Mouse (Mus musculus) hindbrain, embryonic 13.5 days (tissue): ENCODE measurements around the gene Slc9c1. TPM values are rescaled to one million over a fixed set of nuclear protein-coding genes. Genes with fewer than 3 reads are reported as not detected.

ENCODE experiments used
- ATAC-seq: fragments of 200-750 bp; cut with Nextera tagmentation; 2 replicates; pipeline ENCODE4 v1.8.0; 2017; ENCODE audit warnings: moderate TSS enrichment; ENCODE audit not compliant: low FRiP score
- H3K27ac ChIP-seq: fragments of 300-500 bp; sonication (generic); 2 replicates; pipeline ENCODE4 v1.5.1; 2015; ENCODE audit warnings: inconsistent platforms, mild to moderate bottlenecking, moderate library complexity
- H3K27me3 ChIP-seq: fragments of 300-500 bp; sonication (generic); 2 replicates; pipeline ENCODE4 v1.6.1; 2015; ENCODE audit warnings: mild to moderate bottlenecking, inconsistent platforms
- H3K36me3 ChIP-seq: fragments of 300-500 bp; sonication (generic); 2 replicates; pipeline ENCODE4 v1.6.1; 2015; ENCODE audit warnings: mild to moderate bottlenecking, inconsistent platforms
- H3K4me1 ChIP-seq: fragments of 300-500 bp; sonication (generic); replicated peaks from 2 replicates; pipeline ENCODE4 v1.6.1; 2015; ENCODE audit warnings: inconsistent platforms
- H3K4me2 ChIP-seq: fragments of 300-500 bp; sonication (generic); 2 replicates; pipeline ENCODE4 v1.6.1; 2015; ENCODE audit warnings: inconsistent platforms, mild to moderate bottlenecking, moderate library complexity
- H3K4me3 ChIP-seq: fragments of 300-500 bp; sonication (generic); 2 replicates; pipeline ENCODE4 v1.5.1; 2015; ENCODE audit warnings: mild to moderate bottlenecking, inconsistent platforms
- H3K9ac ChIP-seq: fragments of 300-500 bp; sonication (generic); 2 replicates; pipeline ENCODE4 v1.6.1; 2015; ENCODE audit warnings: mild to moderate bottlenecking, inconsistent platforms
- H3K9me3 ChIP-seq: fragments of 300-500 bp; sonication (generic); 2 replicates; pipeline ENCODE4 v1.6.1; 2016; ENCODE audit warnings: inconsistent platforms
- WGBS: fragments of 180-500 bp; shearing (Covaris S2); methylation state at CpG from one replicate; pipeline ENCODE4 v1.1.7; 2015; 5-methylcytosine and 5-hydroxymethylcytosine counted together
- polyA plus RNA-seq: library from polyadenylated mRNA; unstranded; fragments of >200 nt; fragmentation: Nextera tagmentation; extraction: Ambion mirVana; gene quantifications from 2 replicates; pipeline ENCODE4 v1.2.1, GENCODE M21; 2015

The Slc9c1 gene
- polyA plus RNA-seq, 1 experiment from 2014 or later: not detected

DNA sequence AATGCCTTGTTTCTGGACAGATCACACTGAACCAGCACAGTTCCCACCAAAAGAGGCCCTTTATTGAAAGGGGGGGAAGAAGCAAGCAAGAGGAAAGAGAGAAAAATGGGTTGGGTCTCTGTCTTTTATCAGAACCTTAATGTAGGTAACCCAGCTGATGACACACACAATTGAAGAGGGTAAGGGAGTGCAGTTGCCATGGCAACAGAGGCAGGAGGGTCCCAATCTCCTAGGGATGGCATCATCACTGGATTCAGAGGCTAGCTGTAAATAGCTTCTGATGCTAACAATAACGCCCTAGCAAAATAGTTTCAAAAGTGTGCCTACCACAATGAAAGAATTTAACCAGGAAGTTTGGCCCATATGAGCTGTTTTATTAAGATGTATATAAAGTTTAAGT is 58.5 kb downstream of the Slc9c1 start:
- ATAC-seq: no peak
- no peaks in the 10 kb centered on the region for H3K27me3 ChIP-seq
- no peak overlapping the region for H3K27ac ChIP-seq
- H3K9ac ChIP-seq: no peak overlapping the region
- no peaks in the 10 kb centered on the region for H3K9me3 ChIP-seq
- H3K36me3 ChIP-seq: no peaks in the 10 kb centered on the region
- H3K4me3 ChIP-seq: no peak overlapping the region
- peaks cover 4% of the 10 kb centered on the region; the same call in 1 of the 2 replicates for H3K4me1 ChIP-seq
- no peak overlapping the region for H3K4me2 ChIP-seq
- WGBS: 37% methylated on average over 1 of the region's 1 CpGs

DNA sequence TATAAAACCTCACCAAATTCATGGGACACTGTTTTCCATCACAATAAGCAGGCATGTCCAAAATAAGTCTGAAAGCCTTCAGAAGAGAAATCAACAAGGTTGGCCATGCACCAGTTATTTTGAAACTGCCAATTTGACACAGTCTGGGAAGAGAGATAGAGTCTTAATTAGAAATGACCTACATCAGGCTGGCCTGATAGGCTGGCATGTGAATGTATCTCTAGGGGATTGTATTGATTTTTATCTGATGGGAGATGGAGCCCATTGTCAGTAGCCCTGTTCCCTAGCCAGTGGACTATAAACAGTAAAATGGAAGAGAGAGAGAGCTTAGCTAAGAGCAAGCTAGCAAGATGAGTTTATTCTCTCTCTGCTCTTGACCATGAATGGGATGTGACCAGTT is 60.4 kb downstream of the Slc9c1 start:
- Histone ChIP-seq H3K36me3 (no peaks in the 10 kb centered on the region), H3K9me3 (no peaks in the 10 kb centered on the region), H3K4me2 (no peak overlapping the region), H3K4me1 (peaks cover 4% of the 10 kb centered on the region; the same call in 1 of the 2 replicates), H3K27ac (no peak overlapping the region), H3K9ac (no peak overlapping the region), H3K4me3 (no peak overlapping the region), H3K27me3 (no peaks in the 10 kb centered on the region)
- 0 out of 2 replicates have a peak, but pooled peaks have one; percentile 57 for ATAC-seq

DNA sequence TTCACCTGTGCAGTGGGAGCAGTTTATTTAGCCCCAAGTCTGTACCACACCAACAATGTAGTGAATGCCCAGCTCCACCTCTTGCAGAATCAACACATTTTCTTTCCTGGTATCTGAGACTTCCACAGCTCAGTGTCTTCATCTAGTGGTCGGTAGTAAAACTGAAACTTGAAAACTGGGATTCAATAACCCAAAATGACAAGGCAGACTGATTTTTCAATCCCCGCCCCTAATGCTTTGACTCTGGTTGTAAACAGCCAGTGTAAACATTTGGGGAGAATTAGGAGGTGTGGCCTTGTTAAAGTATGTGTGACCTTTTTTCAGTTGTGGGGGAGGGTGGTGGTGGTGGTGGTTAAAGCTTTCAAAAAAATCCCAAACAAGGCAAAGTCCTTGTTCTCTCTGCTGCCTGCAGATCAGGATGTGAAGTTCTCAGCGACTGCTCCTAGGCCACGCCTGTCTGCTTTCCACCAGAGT is 73.4 kb downstream of the Slc9c1 start:
- Histone ChIP-seq H3K9ac (no peak overlapping the region), H3K36me3 (no peaks in the 10 kb centered on the region), H3K4me2 (no peak overlapping the region), H3K4me1 (no peaks in the 10 kb centered on the region), H3K27ac (no peak overlapping the region), H3K9me3 (no peaks in the 10 kb centered on the region), H3K4me3 (no peak overlapping the region), H3K27me3 (no peaks in the 10 kb centered on the region)
- ATAC-seq: no peak
- WGBS: 61% methylated on average over 4 of the region's 4 CpGs

DNA sequence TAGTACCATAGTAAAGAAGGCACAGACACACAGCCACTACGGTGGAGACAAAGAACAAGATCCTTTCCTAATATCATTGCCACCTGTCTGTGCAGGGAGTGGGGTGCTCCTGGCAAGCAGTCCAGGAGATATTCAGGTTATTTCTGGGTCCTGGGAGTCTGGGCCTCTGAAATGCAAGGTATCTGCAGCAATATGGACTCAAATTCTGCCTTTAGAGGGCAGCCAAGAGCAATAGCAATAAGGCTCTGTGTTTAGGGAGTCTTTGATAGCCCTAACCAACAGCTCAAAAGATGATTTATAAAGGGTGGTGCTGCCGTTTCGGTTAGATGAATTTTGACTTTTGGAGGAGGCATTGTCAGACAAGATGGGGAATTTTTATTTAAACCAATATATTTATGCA is 74.2 kb downstream of the Slc9c1 start:
- Histone ChIP-seq H3K9ac (no peak overlapping the region), H3K4me1 (no peaks in the 10 kb centered on the region), H3K4me2 (no peak overlapping the region), H3K27me3 (no peaks in the 10 kb centered on the region), H3K36me3 (no peaks in the 10 kb centered on the region), H3K4me3 (no peak overlapping the region), H3K9me3 (no peaks in the 10 kb centered on the region), H3K27ac (no peak overlapping the region)
- no peak for ATAC-seq
- 90% methylated on average over 3 of the region's 3 CpGs for WGBS

DNA sequence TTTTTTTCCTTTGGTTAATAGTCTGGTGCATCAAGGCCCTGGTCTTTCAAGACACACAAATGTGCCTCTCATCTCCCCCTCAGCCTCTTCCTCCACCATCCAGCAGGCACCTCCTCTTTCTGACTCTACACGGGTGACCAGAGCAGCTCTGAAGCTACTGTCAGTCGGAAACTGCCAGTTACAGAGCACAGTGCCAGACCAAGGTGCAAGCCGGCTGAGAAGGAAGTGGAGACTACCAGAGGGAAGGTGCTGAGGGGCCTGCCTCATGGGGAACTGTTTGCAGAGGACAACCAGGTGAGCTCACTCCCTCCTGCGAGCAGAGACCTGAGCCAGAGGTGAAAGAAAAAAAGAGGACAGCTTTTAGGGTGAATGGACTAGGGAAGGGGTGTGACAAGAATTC is 75.2 kb downstream of the Slc9c1 start, which contains the start of gene Gcsam:
Gene Gcsam, plus strand, starts transcription at position 114 of the 400 bp plus-strand sequence.
- Histone ChIP-seq H3K9ac (no peak within 1 kb of the TSS), H3K4me3 (no peak within 1 kb of the TSS), H3K4me2 (no peak within 1 kb of the TSS), H3K9me3 (no peaks in the 10 kb centered on the region), H3K36me3 (no peaks in the 10 kb centered on the region), H3K27me3 (no peaks in the 10 kb centered on the region), H3K27ac (no peak within 1 kb of the TSS), H3K4me1 (no peaks in the 10 kb centered on the region)
- ATAC-seq: no peak
- 79% methylated on average over 4 of the region's 4 CpGs for WGBS

DNA sequence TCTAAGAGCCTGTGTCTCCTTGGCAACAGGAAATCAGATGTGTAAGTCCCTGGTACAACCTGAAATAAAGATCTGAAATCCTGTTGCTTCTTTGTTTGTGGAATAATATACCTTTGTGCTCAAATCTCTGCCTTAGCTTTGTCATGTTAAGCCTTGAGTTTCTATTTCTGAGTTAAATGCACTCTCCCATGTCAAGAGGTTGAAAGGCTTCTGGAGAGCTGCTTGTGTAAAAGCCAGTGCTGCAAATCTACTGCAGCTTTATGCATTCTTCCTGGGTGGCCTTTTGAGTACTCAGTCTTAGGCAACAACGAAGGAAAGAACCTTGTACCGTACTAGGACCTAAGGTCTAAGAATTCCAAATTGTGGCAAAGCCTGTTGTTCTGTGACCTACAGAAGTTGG is 78.1 kb downstream of the Slc9c1 start:
- 60% methylated on average over 2 of the region's 2 CpGs for WGBS
- no peak for ATAC-seq

DNA sequence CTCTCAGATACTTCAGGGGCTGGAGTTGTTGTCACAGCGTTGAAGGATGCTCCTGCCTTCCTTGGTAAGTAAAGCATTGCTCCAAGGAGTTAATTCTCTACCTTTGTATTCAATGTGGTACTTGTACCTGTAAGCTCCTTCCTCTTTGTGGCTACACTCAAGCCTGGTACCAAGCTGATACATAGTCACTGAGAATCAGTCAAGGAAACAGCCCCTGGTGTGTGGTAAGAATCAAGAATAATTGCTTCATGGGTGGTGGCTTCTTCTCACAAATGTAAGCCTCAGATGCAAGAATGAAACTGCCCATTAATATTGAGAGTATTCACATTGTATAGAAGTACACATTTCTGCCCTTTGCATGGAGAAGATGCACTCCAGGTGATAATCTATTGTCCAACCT is 80.8 kb downstream of the Slc9c1 start:
- no peak overlapping the region for H3K4me3 ChIP-seq
- WGBS: 97% methylated on average over 1 of the region's 1 CpGs
- no peak overlapping the region for H3K27ac ChIP-seq
- H3K27me3 ChIP-seq: no peaks in the 10 kb centered on the region
- H3K9ac ChIP-seq: no peak overlapping the region
- H3K36me3 ChIP-seq: no peaks in the 10 kb centered on the region
- no peaks in the 10 kb centered on the region for H3K9me3 ChIP-seq
- H3K4me2 ChIP-seq: no peak overlapping the region
- no peaks in the 10 kb centered on the region for H3K4me1 ChIP-seq
- ATAC-seq: no peak

More for the DNA sequence above, 78.1 kb downstream of the Slc9c1 start:
- Histone ChIP-seq H3K27ac (no peak overlapping the region), H3K9ac (no peak overlapping the region), H3K4me2 (no peak overlapping the region), H3K36me3 (no peaks in the 10 kb centered on the region), H3K4me3 (no peak overlapping the region), H3K9me3 (no peaks in the 10 kb centered on the region), H3K27me3 (no peaks in the 10 kb centered on the region), H3K4me1 (no peaks in the 10 kb centered on the region)

DNA sequence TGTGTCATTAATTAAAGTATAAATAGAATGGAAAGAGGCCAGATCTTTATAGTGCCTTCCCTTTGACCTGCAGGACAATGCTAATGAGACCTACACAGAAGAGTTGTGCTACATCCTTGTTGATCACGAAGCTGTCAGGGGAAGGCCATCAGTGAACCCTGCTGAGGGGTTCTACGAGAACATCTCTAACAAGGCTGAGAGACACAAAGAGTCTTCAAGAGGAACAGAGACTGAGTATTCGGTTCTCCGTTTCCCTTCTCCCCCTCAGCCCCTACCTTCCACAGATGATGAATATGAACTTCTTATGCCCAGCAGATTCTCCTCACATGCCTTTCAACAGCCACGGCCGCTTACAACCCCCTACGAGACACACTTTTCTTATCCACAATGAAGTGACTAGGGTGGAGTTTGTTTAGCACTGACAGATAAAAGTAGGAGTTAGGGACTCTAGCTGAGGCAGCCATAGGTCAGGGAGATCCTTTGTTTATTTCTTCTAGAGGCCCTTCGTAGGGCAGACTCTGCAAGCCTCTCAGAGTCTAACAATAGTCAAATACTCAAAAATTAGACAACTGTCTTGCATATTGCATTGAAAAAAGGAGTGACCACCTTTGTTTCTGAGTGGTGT is 84.8 kb downstream of the Slc9c1 start:
- no peaks in the 10 kb centered on the region for H3K9me3 ChIP-seq
- H3K27ac ChIP-seq: no peak overlapping the region
- WGBS: 74% methylated on average over 8 of the region's 8 CpGs
- no peak for ATAC-seq
- no peaks in the 10 kb centered on the region for H3K4me1 ChIP-seq
- no peak overlapping the region for H3K4me3 ChIP-seq
- H3K27me3 ChIP-seq: no peaks in the 10 kb centered on the region
- no peak overlapping the region for H3K9ac ChIP-seq
- H3K4me2 ChIP-seq: no peak overlapping the region
- H3K36me3 ChIP-seq: no peaks in the 10 kb centered on the region

DNA sequence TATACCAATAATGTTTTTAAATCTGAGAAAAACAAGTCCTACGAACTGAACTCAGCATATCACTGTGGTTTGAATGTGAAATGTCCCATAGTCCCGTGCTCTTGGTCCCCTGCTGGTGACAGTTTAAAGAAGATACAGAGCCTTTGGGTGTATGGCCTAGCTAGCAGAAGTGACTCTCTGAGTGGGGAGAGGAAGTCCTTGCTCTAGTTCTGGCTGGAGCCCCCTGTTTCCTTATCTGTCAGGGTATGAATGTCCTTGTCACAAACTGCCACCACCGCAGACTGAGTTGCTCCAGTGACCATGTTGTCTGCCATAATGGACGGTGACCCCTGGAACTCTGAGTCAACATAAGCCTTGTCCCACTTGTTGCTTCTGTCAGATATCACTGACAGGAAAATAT is 88.1 kb downstream of the Slc9c1 start:
- 94% methylated on average over 4 of the region's 4 CpGs for WGBS
- Histone ChIP-seq H3K9me3 (no peaks in the 10 kb centered on the region), H3K27ac (no peak overlapping the region), H3K4me1 (no peaks in the 10 kb centered on the region), H3K27me3 (no peaks in the 10 kb centered on the region), H3K36me3 (no peaks in the 10 kb centered on the region), H3K4me2 (no peak overlapping the region), H3K9ac (no peak overlapping the region), H3K4me3 (no peak overlapping the region)
- ATAC-seq: no peak

DNA sequence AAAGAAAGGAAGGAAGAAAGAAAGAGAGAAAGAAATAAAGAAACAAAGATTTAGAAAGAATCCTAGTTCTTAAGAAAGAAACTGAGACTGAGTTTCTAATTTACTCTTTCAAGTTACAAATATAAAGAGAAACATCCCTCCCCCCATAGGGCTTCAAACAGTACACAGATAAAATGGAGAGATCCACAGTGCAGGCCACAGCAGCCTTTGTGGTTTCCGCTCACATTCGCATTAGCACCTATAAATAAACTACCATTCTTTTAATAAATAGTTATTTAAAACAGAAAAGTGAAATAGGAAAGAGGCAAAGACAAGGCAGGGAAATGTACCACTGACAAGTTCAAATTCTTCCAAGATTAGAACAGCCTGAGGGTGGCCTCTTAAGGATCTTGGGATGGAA is 89.7 kb downstream of the Slc9c1 start:
- no peaks in the 10 kb centered on the region for H3K36me3 ChIP-seq
- no peak overlapping the region for H3K4me3 ChIP-seq
- no peaks in the 10 kb centered on the region for H3K4me1 ChIP-seq
- no peaks in the 10 kb centered on the region for H3K27me3 ChIP-seq
- no peak overlapping the region for H3K27ac ChIP-seq
- WGBS: 88% methylated on average over 2 of the region's 2 CpGs
- no peak overlapping the region for H3K4me2 ChIP-seq
- H3K9me3 ChIP-seq: no peaks in the 10 kb centered on the region
- no peak for ATAC-seq
- H3K9ac ChIP-seq: no peak overlapping the region

DNA sequence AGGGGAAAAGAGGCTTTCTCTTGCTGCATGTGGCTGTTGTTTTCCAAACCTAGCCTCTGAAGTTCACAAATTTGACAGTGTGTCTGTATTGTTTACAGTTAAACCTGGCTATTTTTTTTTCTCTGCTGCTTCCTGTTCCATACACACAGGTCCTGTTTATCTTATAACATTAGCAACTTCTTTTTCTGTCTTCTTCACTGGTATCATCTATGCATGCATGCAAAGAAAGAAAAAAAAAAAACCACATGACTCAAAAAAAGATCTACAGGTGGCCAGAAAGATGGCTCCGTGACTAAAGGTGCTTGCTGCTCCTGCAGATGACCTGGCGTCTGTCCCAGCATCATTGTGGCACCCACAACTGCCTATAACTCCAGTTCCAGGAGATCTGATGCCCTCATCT is 90.2 kb downstream of the Slc9c1 start:
- H3K4me3 ChIP-seq: no peak overlapping the region
- no peaks in the 10 kb centered on the region for H3K36me3 ChIP-seq
- H3K9me3 ChIP-seq: no peaks in the 10 kb centered on the region
- WGBS: 83% methylated on average over 2 of the region's 2 CpGs
- ATAC-seq: no peak
- H3K4me2 ChIP-seq: no peak overlapping the region
- H3K4me1 ChIP-seq: no peaks in the 10 kb centered on the region
- H3K27me3 ChIP-seq: no peaks in the 10 kb centered on the region
- H3K27ac ChIP-seq: no peak overlapping the region
- H3K9ac ChIP-seq: no peak overlapping the region

DNA sequence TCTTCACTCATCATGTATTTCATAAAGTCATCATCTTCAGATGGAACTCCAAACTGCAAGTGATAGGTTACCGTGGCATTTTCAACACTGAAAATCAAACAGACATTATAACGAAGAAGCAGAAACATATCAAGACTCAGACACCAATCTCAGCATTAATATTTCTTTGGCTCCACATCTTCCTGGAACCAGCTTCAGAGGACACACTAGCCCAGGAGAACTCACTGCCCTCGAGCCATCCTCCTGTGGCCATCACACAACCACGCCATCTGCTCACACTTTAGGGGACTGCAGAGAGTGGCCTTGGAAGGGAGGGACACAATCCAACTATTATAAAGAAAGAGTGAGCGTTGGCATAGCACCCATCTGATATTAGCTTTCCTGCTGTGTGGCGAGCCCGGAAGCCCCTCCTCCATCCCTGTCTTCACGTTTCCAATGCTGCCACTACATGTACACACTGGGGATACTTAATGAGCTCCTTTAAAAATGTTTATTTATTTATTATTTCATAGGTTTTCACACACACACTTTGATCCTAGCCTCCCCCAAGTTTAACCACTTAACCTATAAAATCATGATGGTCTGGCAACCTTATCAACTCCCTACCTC is 94.5 kb downstream of the Slc9c1 start:
- Histone ChIP-seq H3K4me2 (no peak overlapping the region), H3K9ac (no peak overlapping the region), H3K36me3 (no peaks in the 10 kb centered on the region), H3K27ac (no peak overlapping the region), H3K27me3 (no peaks in the 10 kb centered on the region), H3K4me3 (no peak overlapping the region), H3K4me1 (no peaks in the 10 kb centered on the region), H3K9me3 (no peaks in the 10 kb centered on the region)
- ATAC-seq: no peak
- 76% methylated on average over 8 of the region's 8 CpGs for WGBS

DNA sequence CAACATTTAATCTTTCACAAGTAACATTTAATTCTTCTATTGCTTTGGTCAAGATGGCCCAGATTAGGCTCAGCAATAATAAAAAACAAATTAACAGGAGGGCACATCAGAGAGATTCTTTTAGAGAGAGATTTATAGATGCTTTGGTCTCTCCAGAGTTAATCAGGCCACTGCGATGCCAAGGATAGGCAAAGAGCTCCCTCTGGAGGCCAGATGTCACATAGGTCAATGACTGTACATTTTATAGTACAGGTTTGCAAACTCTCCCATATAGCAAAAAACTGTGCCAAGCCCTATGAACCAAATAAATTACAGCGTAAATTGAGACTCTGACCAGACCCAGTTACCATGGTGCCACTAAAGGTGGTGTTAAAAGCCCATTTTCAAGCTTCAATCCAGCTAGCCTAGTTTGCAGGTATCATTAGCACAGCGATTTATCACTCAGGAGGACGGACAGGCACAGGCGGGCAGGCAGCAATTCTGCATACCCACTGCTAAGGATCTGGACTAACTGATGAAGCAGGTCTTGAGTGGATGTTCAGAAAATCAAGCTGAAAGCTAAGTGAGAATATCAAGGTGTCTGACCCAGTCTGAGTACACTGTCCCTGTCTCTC is 95.3 kb downstream of the Slc9c1 start:
- Histone ChIP-seq H3K9ac (no peak overlapping the region), H3K9me3 (no peaks in the 10 kb centered on the region), H3K36me3 (no peaks in the 10 kb centered on the region), H3K27ac (no peak overlapping the region), H3K4me1 (no peaks in the 10 kb centered on the region), H3K27me3 (no peaks in the 10 kb centered on the region), H3K4me3 (no peak overlapping the region), H3K4me2 (no peak overlapping the region)
- ATAC-seq: peak; percentile 91
- 53% methylated on average over 5 of the region's 5 CpGs for WGBS
